Mouse (Mus musculus) heart, postnatal 0 days (tissue): ENCODE data around the gene Trim2.

Source experiments
- CTCF ChIP-seq: IDR thresholded peaks from 2 replicates; pipeline ENCODE4 v1.5.1; 2016; ENCODE audit warnings: antibody characterized with exemption, control low read depth, low read depth
- EP300 ChIP-seq: IDR thresholded peaks from 2 replicates; pipeline ENCODE4 v1.6.1; 2016; ENCODE audit warnings: antibody characterized with exemption, low read depth

- TF ChIP-seq CTCF = no peak
- TF ChIP-seq EP300 = no peak
Observed at GRCm38 (mm10) chr3:84266391-84266931, 40.2 kb downstream of the Trim2 start.
